Mouse (Mus musculus): ENCODE measurements around the gene Pbx2.

Pbx2 gene

DNA sequence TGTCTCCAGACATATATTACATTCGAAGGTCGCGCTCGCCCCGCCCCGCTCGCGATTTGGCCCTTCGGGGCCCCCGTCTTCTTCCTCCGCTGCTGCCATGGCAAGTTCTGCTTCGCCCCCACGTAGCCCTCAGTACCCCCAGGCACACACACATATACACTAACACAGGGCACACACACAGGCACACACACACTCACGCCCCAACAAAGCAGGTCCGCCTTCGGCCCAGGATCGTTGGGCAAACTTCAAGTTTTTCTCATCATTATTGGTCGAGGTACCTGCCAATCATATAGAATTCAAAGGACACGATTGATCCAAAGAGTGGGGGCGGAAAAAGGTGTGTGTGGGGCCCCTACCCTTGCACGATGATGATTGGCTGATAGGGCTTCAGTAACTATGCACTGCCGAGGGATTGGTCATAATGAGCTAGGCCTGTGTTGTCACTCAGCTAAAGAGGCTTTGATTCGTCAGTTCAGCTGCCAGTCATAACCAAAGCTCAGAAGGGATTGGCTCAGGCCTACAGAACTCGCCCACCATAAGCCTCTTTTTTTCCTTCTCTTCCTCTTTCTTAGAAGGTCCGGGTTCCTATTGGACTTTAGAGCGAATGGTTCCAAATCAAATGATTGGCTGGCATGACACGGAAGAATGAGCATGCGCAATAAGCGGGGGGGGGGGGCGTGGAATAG, 12.5 kb downstream of the Pbx2 start, which contains the start of gene Rnf5:
Gene Rnf5 (minus strand): TSS at position 316 of the 686 bp plus-strand sequence.
- DNase-seq (ENCODE audit: low read depth, low spot score): peak; percentile 100

DNA sequence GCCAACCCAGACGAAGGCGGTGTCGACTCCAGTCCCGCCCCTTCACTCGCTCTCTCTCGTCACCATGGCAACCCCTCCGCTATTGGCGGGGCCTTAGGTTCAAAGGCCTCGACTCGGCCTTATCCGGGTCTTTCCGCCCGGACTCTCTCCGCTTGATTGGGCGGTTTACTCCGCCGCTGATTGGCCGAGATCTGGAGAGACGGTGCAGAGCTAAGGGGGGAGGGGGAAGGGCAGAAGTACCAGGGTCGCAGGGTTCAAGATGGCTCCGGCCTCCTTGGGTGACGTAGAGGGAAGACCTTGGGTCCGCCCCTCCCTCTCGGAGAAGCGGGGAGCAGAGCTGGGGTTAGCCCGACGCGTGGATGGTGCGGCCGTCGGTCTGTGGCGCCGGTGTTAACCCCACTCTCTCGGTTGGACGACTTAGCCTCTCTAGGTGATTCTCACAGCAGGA, 13.0 kb downstream of the Pbx2 start, which contains the start of gene Agpat1:
Gene Agpat1 (plus strand): TSS at position 202 of the 448 bp plus-strand sequence.
- peak; percentile 100 for DNase-seq (ENCODE audit: low read depth, low spot score)

- no peak for DNase-seq (ENCODE audit: low read depth, low spot score)
Measured at GRCm38 (mm10) chr17:34604511-34605237, 13.6 kb downstream of the Pbx2 start.

DNA sequence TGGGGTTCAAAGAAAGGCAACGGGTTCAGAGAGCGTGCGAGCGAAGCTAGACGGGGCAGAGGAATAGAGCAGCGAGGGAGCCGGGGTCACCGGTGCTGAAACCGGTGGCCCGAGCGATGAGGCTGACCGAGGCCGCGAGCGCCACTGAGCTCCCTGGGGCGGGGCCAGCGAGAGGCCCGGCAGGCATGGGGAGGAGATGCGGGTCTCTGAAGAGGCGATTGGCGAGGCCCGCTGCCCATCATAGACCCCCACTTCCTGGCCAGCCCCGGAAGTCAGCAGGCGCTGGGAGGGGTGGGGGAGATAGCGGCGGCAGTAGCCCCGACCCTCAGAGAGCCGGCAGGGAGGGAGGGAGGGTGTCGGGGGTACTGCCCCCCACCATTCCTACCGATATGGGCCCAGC, 14.5 kb downstream of the Pbx2 start:
- peak; percentile 96 for DNase-seq (ENCODE audit: low read depth, low spot score)

- no peak for DNase-seq (ENCODE audit: low read depth, low spot score)
Measured at GRCm38 (mm10) chr17:34606186-34607039, 15.3 kb downstream of the Pbx2 start.

DNA sequence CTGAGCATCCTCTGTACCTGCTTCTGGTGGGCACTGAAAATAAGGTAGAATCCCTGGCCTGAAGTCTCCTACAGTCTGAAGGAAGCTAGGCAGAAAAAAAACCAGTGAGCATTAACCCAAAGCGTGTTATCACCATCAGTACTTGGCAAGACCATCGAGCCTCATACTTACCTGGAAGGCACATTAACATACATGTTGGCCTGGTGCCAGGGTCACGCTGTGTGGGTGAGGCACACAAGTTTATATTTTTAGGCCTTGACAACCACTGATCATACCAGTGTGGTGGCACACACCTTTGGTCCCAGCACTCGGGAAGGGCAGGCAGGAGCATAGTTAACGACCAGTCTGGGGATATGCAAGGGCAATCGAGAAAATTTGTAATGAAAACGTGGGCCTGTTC, 16.9 kb downstream of the Pbx2 start:
- no peak for DNase-seq (ENCODE audit: low read depth, low spot score)

DNA sequence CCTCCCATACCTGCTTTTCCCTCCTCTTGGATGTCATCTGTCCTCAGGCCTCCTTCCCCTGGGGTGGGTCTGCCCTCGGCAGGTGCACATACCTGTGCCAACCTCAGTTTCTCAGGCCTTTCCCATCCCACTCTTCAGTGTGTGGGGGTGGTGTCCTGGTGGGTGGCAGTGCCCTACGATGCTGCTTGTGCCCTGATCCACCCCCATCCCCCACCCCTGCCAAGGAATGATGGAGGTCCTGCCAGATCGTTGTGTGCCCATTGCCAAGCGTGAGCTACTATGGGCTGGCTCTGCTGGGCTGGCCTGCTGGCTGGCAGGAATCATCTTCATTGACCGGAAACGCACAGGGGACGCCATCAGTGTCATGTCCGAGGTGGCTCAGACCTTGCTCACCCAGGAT, 20.0 kb downstream of the Pbx2 start:
- DNase-seq (ENCODE audit: low read depth, low spot score): no peak

GRCm38 (mm10) chr17:34613054-34613645, 22.1 kb downstream of the Pbx2 start:
- no peak for DNase-seq (ENCODE audit: low read depth, low spot score)

DNA sequence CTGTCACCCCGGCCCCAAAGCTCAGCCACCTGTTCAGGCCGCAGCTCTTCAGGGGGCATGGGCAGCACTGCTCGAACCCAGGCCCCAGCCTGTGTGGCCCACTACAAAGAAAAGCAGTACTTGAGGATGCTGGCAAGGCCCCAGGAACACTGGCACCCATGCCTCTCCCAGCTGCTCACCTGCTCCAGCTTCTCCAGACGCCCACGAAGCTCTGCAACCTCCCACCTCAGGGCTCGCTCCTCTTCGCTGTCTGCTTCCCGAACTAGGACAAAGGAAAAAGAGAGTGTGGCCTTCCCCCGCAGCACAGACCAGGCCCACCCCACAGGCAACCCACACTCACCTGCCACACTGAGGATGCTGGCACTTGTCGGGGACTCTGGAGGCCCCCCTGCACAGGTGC, 22.8 kb downstream of the Pbx2 start:
- no peak for DNase-seq (ENCODE audit: low read depth, low spot score)

DNA sequence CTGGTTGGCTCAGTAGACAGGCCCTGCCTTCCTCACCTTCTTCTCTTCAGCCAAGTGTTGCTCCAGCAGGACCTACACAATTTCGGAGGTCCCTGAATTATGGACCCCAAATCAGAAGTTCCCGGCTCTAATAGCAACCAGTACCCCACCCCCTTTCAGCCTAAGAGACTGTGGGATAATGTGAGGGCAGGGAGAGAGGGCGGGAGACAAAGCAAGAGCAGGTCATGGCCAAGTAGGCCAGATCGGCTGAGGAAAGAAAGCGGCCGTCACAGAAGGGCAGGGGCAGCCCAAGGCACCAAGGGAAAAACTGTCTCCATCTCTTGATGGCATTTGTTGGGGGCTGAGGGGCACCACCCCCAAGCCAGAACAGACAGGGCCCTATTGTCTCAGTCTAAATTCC, 24.8 kb downstream of the Pbx2 start, which contains the start of gene Egfl8:
Gene Egfl8 (minus strand): TSS at position 101 of the 400 bp plus-strand sequence.
- no peak for DNase-seq (ENCODE audit: low read depth, low spot score)

DNA sequence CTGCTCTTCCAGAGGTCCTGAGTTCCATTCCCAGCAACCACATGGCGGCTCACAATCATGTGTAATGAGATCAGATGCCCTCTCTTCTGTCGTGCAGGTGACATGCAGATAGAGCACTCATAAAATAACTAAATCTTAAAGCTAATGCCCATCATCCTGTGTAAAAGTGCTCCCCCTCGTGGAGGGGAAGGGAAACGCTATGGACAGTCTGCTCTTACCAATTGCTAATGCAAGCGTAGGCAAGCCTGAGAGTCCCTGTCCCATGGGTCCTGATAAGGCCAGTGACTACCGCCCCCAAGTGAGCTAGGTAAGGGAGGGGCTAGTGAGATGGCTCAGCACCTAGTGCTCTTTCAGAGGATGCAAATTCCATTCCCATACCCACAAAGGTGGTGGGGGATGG, 27.9 kb downstream of the Pbx2 start:
- DNase-seq (ENCODE audit: low read depth, low spot score): peak; percentile 84

DNA sequence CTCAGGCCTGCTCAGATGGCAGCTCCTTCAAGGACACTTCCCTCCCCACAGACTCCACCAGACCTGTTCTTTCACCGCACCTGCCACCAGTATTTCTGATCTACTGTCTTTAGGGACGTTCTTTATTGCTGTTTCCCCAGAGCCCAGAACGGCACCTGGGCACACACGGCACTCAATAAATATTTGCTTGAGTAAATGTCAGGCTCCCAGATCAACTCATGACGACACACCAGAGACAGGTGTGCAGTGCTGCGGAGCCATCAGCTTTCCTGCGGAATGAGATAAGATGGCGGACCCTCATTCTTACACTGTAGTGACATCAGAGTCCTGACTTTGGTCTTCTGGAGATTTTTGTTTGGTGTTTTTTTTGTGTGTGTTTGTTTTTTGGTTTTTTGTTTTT, 29.9 kb downstream of the Pbx2 start:
- DNase-seq (ENCODE audit: low read depth, low spot score): no peak

GRCm38 (mm10) chr17:34623161-34623560, 32.1 kb downstream of the Pbx2 start:
- no peak for DNase-seq (ENCODE audit: low read depth, low spot score)

DNA sequence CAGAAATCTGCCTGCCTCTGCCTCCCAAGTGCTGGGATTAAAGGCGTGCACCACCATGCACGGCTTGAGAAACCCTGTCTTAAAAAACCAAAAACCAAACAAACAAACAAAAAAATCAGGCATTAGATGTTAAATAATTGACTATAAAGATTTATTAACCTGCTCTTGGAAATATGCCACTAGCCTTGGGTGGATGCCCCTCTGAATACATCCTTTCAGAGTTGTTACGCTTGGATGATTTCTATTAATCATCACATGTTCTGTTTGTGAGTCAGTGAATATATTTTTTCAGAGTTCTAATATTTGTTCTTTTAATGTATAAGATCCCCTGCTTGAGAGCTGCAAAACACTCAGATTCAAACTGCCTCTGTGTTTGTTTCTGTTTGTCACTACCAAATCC, 33.9 kb downstream of the Pbx2 start:
- DNase-seq (ENCODE audit: low read depth, low spot score): no peak

GRCm38 (mm10) chr17:34626062-34626772, 35.2 kb downstream of the Pbx2 start:
- DNase-seq (ENCODE audit: low read depth, low spot score): no peak

GRCm38 (mm10) chr17:34626773-34627092, 35.7 kb downstream of the Pbx2 start:
- DNase-seq (ENCODE audit: low read depth, low spot score): peak; percentile 55

DNA sequence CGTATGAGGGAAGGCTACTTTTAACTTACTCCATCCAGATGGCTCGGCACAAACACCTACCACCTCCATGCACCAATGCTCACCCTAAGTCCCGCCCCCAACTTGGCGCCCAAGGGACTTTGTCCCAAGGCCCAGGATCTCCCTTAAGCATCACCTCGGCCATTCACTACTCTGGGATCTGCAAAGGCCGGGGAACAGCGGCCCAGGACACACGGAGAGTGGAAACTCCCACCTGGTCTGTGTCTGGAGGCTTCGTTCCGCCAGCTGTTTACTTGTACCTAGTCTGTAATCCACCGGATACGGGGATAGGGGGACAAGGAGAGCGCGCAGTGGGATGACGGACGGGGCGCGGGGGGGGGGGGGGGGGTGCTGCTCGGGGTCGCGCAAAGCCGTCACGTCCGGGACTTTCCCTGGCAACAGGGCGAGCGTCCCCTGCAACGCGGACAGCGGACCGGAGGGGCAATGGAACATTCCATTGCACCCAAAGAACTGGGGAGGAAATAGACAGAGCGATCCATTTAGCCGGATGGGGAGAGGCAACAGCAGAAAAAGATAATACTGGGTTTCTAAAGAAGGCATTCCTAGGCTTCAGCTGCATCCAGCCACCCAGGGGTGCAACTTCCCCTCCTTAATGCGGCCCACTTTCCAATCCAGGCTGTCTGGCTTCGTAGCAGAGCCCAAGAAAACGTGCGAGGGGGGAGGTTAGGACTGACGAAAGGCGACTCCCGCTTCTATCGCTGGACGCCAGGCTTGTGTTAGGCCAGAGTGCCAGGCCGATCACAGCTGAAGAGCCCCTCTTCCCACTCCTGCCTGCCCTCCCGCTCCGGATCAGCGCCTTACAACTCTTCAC, 36.3 kb downstream of the Pbx2 start:
- DNase-seq (ENCODE audit: low read depth, low spot score): peak; percentile 85

DNA sequence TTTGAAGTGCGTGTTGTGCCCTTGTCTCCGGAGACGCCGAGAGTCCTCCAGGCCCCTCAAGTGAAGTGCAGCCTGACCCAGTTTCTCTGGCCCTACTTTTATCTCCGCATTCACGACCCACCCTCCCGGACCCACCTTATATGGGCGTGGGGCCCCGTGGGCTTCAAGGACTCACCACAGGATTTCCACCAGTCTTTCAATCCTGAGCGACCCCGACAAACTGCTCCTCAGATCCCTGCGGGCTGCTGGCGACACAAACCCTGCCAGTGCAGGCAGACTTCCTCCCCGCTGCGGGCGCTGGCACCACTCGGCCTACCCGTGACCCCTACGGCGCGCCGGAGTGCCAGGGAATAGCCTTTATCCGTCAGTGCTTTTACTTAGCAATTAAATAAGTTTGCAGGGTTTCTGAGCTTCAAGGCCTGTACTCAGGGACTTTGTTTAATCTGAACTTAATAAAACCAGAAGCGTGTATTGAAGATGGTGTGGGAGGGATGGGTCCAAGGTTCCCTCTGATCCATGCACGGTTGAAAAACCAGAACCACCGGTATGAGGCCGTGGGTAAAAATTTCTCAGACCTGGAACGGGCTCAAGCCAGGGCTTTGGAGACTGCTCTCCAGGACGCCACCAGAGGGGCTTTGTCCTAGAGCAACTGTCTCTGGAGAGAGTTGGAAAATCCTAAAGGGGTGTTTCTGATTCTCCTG, 37.0 kb downstream of the Pbx2 start, which contains the start of gene Ppt2:
Gene Ppt2 (minus strand): TSS at position 568 of the 701 bp plus-strand sequence.
- DNase-seq (ENCODE audit: low read depth, low spot score): no peak

- DNase-seq (ENCODE audit: low read depth, low spot score): no peak
Measured at GRCm38 (mm10) chr17:34628644-34628967, 37.5 kb downstream of the Pbx2 start.

Data from ZHBTc4 (cell line).